Mouse (Mus musculus) bone marrow macrophage, adult 2 months (primary cell): ENCODE measurements around the gene Ebf1. TPM values are rescaled to one million over a fixed set of nuclear protein-coding genes. Genes with fewer than 3 reads are reported as not detected.

ENCODE experiments used
- H3K27ac ChIP-seq: 2 replicates; pipeline ENCODE4 v1.5.1; 2012; ENCODE audit warnings: low read depth, low read length; ENCODE audit not compliant: insufficient read depth
- H3K4me1 ChIP-seq: 2 replicates; pipeline ENCODE4 v1.6.1; 2012; ENCODE audit warnings: low read length; ENCODE audit not compliant: control insufficient read depth, insufficient read depth
- H3K4me3 ChIP-seq: 2 replicates; pipeline ENCODE4 v1.5.1; 2012; ENCODE audit warnings: mild to moderate bottlenecking, low read length, moderate library complexity; ENCODE audit not compliant: insufficient read depth
- CTCF ChIP-seq: IDR thresholded peaks from 2 replicates; pipeline ENCODE4 v1.5.1; 2012; ENCODE audit warnings: low read depth, mild to moderate bottlenecking, low read length, moderate library complexity
- POLR2A ChIP-seq: IDR thresholded peaks from 2 replicates; pipeline ENCODE4 v1.6.1; 2012; ENCODE audit warnings: mild to moderate bottlenecking, low read depth, low read length, borderline replicate concordance
- polyA plus RNA-seq: library from polyadenylated mRNA; stranded (reverse); fragments of >200 nt; gene quantifications from 2 replicates; pipeline ENCODE4 v1.2.4, GENCODE M21; 2012; ENCODE audit not compliant: missing spikeins, insufficient read depth, insufficient read length

Gene Ebf1
- polyA plus RNA-seq, 1 experiment = 0.32 TPM

DNA sequence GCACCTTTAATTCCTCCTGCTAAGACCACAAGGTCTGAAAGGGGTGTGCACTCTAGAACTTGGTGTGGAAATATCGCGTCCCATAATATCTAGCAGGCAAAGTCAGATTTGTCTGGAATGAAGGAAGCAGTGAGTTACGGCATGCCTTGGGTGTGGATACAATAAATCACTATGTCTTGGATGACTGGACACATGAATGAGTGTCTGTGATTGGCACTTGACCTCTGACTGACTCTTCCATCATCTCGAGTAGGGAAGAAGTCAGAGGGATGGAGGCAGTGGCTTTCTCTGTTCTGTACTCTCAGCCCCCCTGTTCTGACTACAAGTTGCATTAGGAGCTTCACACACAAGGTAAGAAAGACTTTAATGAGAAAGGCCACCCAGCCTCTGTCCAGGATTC is 112.8 kb downstream of the Ebf1 start:
- TF ChIP-seq POLR2A (no peak), CTCF (no peak)
- no peaks in the 10 kb centered on the region for H3K4me1 ChIP-seq
- H3K4me3 ChIP-seq = no peak overlapping the region
- H3K27ac ChIP-seq = no peak overlapping the region

DNA sequence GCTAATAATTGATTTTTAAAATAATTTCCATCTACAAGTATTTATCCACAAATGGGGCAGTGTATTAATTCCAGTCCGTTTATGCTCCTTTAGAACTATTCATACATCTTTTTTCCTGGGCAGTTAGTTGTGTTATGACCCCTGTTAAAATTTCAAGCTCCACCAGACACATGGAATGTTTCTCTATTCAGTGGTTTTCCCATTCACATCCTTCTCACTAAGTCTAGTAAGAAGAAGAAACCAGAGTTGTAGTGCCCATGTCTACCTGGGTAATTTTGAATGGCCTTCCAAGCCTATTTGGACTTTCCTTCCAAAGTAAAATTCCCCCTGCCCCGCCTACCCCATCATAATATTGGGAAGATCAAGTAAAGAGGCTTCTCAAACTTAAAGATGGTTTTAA is 114.6 kb downstream of the Ebf1 start:
- Histone ChIP-seq H3K4me1 (no peaks in the 10 kb centered on the region), H3K4me3 (no peak overlapping the region), H3K27ac (no peak overlapping the region)
- no peak for TF ChIP-seq CTCF
- no peak for TF ChIP-seq POLR2A

DNA sequence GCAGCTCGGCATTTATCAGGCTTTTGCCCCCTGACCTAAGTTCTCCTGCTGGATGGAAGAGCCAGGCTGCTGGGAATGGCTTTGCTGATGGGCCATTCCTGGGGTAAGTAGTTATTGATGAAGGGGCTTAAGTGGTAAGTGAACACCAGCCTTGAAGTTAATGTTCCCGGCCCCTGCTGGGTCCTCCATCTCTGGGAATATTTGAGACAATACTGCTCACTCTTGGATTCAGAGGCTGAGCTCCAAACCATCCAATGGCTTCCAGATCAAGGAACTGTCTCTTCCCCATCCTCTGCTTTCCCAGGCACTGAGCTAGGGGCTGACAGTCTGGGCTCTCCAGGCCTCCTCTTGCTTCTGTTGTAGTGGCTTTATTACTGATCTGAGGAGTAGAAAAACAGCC is 116.2 kb downstream of the Ebf1 start:
- Histone ChIP-seq H3K4me3 (no peak overlapping the region), H3K27ac (no peak overlapping the region), H3K4me1 (no peaks in the 10 kb centered on the region)
- TF ChIP-seq CTCF = no peak
- no peak for TF ChIP-seq POLR2A

DNA sequence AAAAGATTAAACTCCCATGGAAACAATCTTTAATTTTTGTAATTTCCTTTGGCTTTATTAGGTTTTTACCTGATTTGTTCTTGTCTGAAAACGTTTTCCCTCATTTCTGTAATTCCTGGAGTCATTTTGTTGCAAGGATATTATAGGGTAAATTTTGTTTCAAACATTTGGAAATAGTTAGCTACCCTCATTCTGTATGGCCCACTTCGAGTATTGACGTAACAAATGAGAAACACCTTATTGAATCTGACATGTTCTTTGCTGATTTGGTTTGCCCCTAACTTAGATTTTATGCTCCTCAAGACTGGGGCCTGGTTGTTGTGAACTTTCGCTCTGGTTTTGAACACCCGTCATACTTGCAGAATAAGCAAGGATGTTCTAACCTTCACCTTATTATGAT is 120.9 kb downstream of the Ebf1 start:
- TF ChIP-seq CTCF = no peak
- no peak for TF ChIP-seq POLR2A
- no peaks in the 10 kb centered on the region for H3K4me1 ChIP-seq
- no peak overlapping the region for H3K27ac ChIP-seq
- no peak overlapping the region for H3K4me3 ChIP-seq

DNA sequence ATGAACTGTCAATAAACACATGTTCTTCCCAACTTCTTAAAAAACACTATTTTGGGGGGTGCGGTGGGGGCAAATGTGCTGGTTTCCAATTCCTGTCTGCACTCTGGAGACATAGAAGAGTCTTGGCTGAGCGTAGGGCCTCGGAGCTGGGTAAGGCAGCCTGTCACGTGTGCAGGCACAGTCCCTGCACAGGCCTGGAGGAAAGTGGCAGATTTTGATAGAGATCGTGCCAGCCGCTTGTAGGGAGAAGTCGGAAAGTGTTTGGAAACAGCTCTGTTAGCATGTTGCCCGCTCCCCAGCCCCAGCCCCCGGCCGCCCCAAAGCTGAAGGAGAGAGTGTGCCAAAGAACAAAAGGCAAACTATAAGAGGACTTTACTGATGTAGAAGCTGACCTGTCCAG is 121.7 kb downstream of the Ebf1 start:
- no peak overlapping the region for H3K4me3 ChIP-seq
- H3K27ac ChIP-seq = no peak overlapping the region
- no peaks in the 10 kb centered on the region for H3K4me1 ChIP-seq
- TF ChIP-seq POLR2A = no peak
- no peak for TF ChIP-seq CTCF

DNA sequence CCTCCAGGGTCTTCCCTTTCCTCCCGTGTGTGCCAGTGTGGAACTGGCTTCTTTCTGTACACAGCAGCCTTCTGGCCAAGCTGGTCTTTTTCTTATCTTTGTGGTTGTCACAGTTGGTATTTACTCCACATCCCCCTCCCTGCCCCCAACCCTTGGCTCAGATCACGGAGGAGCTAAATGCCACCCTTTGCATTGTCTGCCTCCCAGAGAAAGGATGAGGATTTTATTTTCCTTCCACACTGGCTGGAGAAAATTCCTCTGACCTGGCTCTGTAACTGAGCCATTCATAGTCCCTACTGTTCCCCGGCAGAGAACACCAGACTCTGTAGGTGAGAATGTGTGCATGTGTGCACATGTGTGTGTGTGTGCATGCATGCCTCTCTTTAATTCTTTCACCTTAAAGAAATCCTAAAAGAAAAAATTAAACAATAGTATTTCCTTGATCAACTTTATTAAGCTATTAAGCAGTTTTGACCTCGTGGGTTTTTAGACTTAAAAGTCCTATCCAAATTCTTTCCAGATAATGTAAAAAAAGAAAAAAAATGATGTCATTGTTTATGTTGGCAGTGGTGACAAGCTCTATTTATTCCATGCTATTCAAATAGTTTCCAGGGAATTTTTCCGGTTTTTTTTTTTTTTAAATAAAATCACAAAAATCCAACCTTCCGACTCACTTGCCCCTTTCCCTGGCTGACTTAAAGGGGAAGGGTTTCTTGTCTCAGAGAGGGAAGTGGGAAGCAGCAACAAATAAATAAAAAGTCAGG is 123.3 kb downstream of the Ebf1 start:
- Histone ChIP-seq H3K27ac (no peak overlapping the region), H3K4me1 (no peaks in the 10 kb centered on the region), H3K4me3 (no peak overlapping the region)
- no peak for TF ChIP-seq POLR2A
- no peak for TF ChIP-seq CTCF

DNA sequence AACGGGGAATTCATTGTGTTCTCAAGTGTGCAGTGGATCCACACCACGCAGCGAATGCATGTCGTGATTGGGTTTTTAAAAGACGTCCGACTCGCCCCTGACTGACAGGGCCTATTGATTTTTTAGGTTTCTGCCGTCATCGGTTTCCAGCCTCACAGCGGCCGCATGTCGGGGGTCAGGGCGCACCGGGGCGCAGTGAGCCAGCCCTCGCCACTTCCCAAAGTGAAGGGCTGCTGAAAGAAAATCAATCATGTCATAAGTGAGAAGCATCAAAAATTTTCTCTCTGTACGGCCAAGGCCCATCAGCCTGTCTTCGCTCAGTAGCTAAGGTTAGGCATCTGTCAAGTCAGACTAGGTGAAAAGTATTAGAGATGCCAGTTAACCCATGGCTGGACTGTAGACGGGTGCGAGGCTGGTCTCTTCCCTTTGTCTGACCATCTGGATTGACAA is 124.0 kb downstream of the Ebf1 start:
- Histone ChIP-seq H3K27ac (no peak overlapping the region), H3K4me1 (no peaks in the 10 kb centered on the region), H3K4me3 (no peak overlapping the region)
- TF ChIP-seq CTCF = no peak
- no peak for TF ChIP-seq POLR2A

DNA sequence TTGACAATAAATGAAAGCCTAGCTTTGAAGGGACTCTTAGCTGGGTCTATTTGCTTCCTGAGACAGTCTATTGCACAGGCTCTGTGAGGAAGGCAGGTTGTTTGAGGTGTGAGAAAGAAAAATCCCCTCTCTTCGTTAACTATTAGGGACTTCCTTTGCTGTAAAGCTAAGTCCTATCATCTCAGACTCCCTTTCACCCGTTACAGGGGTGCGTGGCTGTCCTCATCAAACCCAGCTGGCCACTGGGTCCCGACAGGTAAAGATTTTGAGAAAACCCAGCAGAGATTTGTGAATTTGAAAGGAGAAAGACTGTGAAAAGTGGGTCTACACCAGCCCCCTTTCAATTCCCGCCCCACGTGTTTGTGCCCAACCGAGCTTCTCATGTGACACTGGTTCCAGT is 127.3 kb downstream of the Ebf1 start:
- Histone ChIP-seq H3K27ac (no peak overlapping the region), H3K4me1 (no peaks in the 10 kb centered on the region), H3K4me3 (no peak overlapping the region)
- TF ChIP-seq POLR2A (no peak), CTCF (no peak)

DNA sequence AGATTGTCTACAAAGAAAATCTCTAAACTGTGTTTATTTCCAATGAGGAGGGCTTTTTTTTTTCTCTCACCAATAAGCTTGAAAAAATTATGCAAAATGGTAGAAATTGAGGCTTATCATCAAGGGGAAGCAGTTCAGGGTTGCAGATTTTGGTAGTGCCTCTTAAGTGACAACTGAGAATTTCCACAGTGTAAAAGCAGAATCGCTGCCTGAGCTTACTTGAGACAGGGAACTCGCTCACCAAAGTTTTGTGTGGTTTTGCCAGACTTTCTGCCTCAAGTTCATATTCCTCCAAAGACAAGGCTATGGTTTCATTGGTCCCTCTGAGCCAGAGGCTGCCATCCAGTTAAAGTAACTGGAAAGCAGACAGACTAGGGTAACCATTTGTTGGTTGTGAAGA is 128.8 kb downstream of the Ebf1 start:
- Histone ChIP-seq H3K4me3 (no peak overlapping the region), H3K4me1 (no peaks in the 10 kb centered on the region), H3K27ac (no peak overlapping the region)
- no peak for TF ChIP-seq CTCF
- no peak for TF ChIP-seq POLR2A

DNA sequence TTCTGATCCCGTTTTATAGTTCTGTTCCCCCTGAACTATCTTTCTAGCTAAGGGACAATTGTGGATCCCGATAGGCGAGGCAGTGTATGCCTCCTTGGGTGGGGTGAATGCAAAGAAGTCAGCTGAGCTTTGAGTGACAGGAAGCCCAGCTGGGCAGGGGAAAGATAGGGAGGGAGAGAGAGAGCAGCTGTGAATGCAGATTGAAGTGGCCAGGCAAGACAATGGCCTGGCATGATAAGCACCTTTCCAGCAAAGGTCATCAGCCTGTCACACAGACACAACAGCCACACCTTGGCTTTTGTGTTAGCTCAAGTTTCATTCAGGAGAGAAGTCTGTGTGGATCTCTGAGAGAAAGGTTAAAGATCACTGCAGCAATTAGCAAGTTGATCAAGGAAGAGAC is 129.6 kb downstream of the Ebf1 start:
- TF ChIP-seq CTCF (no peak), POLR2A (no peak)
- Histone ChIP-seq H3K4me1 (no peaks in the 10 kb centered on the region), H3K27ac (no peak overlapping the region), H3K4me3 (no peak overlapping the region)
